Mouse (Mus musculus) ES-E14 (cell line): ENCODE results near the gene Speer4a.
"Not testable (repeated sequence)": the region's sequence is repeated elsewhere in the genome, so short reads cannot be mapped to it uniquely, and the experiment has no call there.

ENCODE experiments used
- CHD2 ChIP-seq: IDR thresholded peaks from 2 replicates; pipeline ENCODE4 v1.6.1; 2014; ENCODE audit warnings: mild to moderate bottlenecking, low read depth, low read length, inconsistent platforms
- HCFC1 ChIP-seq: IDR thresholded peaks from 2 replicates; pipeline ENCODE4 v1.6.1; 2012; ENCODE audit warnings: low read length, inconsistent platforms, borderline replicate concordance; ENCODE audit not compliant: insufficient read depth
- MAFK ChIP-seq: IDR thresholded peaks from 2 replicates; pipeline ENCODE4 v1.6.1; 2014; ENCODE audit warnings: mild to moderate bottlenecking, low read depth, low read length, inconsistent platforms; ENCODE audit not compliant: insufficient read depth
- ZC3H11A ChIP-seq: IDR thresholded peaks from 2 replicates; pipeline ENCODE4 v1.6.1; 2012; ENCODE audit warnings: low read depth, mild to moderate bottlenecking, inconsistent platforms, low read length, borderline replicate concordance
- ZNF384 ChIP-seq: IDR thresholded peaks from 2 replicates; pipeline ENCODE4 v1.6.1; 2012; ENCODE audit warnings: low read depth, low read length, inconsistent platforms

- not testable (repeated sequence) for TF ChIP-seq MAFK, ZC3H11A, ZNF384, CHD2, HCFC1
Observed at GRCm38 (mm10) chr5:26007697-26008096, 31.7 kb downstream of the Speer4a start.
